Mouse (Mus musculus): Measurements from ENCODE around the gene Hcn3.

- TF ChIP-seq CTCF (IDR thresholded peaks at IDR 0.05; ENCODE audit: low read depth) (no peak), EP300 (IDR thresholded peaks at IDR 0.05; ENCODE audit: low read depth) (no peak)
Measured at GRCm38 (mm10) chr3:89208075-89208657, 48.2 kb upstream of the Hcn3 start.

Measured in heart, postnatal 0 days (tissue).